Mouse (Mus musculus): Measurements from ENCODE around the gene Kank1. TPM values are rescaled to one million over a fixed set of nuclear protein-coding genes. Genes with fewer than 3 reads are reported as not detected.
A peak's percentile ranks its signal among the peaks of the same experiment; 100 is the strongest.

Gene Kank1
- total and polyA plus RNA-seq, 2 experiments from 2014 or later: 13.5 to 23.3 TPM

- no peak overlapping the region for H3K9ac ChIP-seq (replicated peaks; ENCODE audit: low read length)
- H3K4me3 ChIP-seq (ENCODE audit: low read length): no peak overlapping the region
- no peak overlapping the region for H3K27ac ChIP-seq
- DNase-seq (ENCODE audit: low spot score): no peak
- ATAC-seq: no peak
- no peaks in the 10 kb centered on the region for H3K36me3 ChIP-seq (ENCODE audit: insufficient read depth, low read length)
- WGBS: 67% methylated on average over 9 of the region's 9 CpGs
- H3K4me2 ChIP-seq (ENCODE audit: low read depth, low read length): no peak overlapping the region
- H3K27me3 ChIP-seq (ENCODE audit: insufficient read depth, low read length): no peaks in the 10 kb centered on the region
- no peaks in the 10 kb centered on the region for H3K4me1 ChIP-seq (ENCODE audit: insufficient read depth, low read length)
- peak; percentile 53 for TF ChIP-seq CTCF (IDR thresholded peaks at IDR 0.05; ENCODE audit: low read depth)
- no peaks in the 10 kb centered on the region for H3K9me3 ChIP-seq (ENCODE audit: low read length)
Observed at GRCm38 (mm10) chr19:25306277-25306676, 69.5 kb downstream of the Kank1 start.

DNA sequence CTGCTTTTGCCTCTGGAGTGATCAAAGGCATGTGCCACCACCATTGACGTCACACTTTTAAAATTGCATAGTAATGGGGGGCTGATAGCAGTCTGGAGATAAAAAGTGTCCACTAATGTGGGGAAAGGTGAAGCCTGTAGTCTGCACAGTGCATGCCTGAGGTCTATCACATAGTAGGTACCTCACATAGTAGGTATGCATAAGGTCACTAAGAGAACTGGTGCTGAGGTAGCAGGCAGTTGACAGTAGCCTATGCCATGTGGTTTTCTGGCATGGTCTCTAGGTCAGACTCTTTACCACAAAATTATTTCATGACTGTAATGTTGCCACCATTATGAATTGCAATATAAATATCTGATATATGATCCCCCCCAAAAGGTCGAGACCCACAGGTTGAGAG is 71.4 kb downstream of the Kank1 start:
- H3K36me3 ChIP-seq (ENCODE audit: insufficient read depth, low read length): no peaks in the 10 kb centered on the region
- WGBS: 50% methylated on average over 2 of the region's 2 CpGs
- ATAC-seq: no peak
- no peaks in the 10 kb centered on the region for H3K9me3 ChIP-seq (ENCODE audit: low read length)
- no peak overlapping the region for H3K4me2 ChIP-seq (ENCODE audit: low read depth, low read length)
- no peak overlapping the region for H3K4me3 ChIP-seq (ENCODE audit: low read length)
- no peaks in the 10 kb centered on the region for H3K27me3 ChIP-seq (ENCODE audit: insufficient read depth, low read length)
- H3K9ac ChIP-seq (replicated peaks; ENCODE audit: low read length): no peak overlapping the region
- no peak overlapping the region for H3K27ac ChIP-seq
- DNase-seq (ENCODE audit: low spot score): no peak
- no peaks in the 10 kb centered on the region for H3K4me1 ChIP-seq (ENCODE audit: insufficient read depth, low read length)
- no peak for TF ChIP-seq CTCF (IDR thresholded peaks at IDR 0.05; ENCODE audit: low read depth)

DNA sequence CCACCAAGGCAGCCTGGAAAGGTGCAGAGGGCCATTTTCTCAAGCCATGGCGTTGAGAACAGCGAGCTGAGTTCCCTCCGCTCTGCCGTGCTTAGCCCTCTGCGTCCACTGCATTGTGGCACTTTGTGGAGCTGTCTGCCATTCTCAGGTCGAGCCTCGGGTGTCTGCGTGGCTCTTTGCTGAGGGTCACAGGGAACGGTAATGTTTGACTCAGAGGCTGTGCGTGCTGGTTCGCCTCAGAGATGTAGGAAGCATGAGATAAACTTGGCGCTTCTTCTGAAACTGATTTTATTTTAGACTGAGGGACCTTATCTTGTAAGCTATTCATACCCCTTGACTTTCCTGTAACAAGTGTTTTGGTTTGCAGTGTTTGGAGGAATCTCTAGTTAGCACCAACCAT is 72.0 kb downstream of the Kank1 start:
- no peaks in the 10 kb centered on the region for H3K9me3 ChIP-seq (ENCODE audit: low read length)
- H3K4me2 ChIP-seq (ENCODE audit: low read depth, low read length): no peak overlapping the region
- H3K27me3 ChIP-seq (ENCODE audit: insufficient read depth, low read length): no peaks in the 10 kb centered on the region
- ATAC-seq (no peak), DNase-seq (ENCODE audit: low spot score) (no peak)
- no peaks in the 10 kb centered on the region for H3K4me1 ChIP-seq (ENCODE audit: insufficient read depth, low read length)
- no peak overlapping the region for H3K4me3 ChIP-seq (ENCODE audit: low read length)
- H3K27ac ChIP-seq: no peak overlapping the region
- 34% methylated on average over 12 of the region's 12 CpGs for WGBS
- H3K36me3 ChIP-seq (ENCODE audit: insufficient read depth, low read length): no peaks in the 10 kb centered on the region
- no peak for TF ChIP-seq CTCF (IDR thresholded peaks at IDR 0.05; ENCODE audit: low read depth)
- H3K9ac ChIP-seq (replicated peaks; ENCODE audit: low read length): no peak overlapping the region

DNA sequence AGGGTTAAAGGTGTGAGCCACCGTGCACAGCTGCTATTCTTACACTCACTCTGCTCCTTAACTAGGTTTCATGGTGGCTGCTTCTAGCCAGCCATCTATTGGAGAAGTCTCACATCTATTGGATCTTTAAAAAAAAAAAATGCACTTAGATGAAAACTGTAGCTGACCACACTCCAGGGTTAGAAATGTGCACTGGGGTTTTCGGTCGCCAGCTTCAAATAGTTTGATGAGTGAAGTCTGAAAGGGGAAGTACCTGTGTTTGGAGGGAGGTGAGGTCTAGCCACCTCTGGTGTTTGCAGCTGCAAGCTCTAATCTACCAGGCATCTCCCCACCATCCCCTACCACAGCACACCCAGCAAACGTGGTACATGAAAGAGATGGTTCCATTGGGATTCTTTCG is 74.2 kb downstream of the Kank1 start:
- ATAC-seq: no peak
- DNase-seq (ENCODE audit: low spot score): no peak
- TF ChIP-seq CTCF (IDR thresholded peaks at IDR 0.05; ENCODE audit: low read depth): no peak
- Histone ChIP-seq H3K9ac (replicated peaks; ENCODE audit: low read length) (no peak overlapping the region), H3K4me3 (ENCODE audit: low read length) (no peak overlapping the region), H3K4me2 (ENCODE audit: low read depth, low read length) (no peak overlapping the region), H3K27me3 (ENCODE audit: insufficient read depth, low read length) (no peaks in the 10 kb centered on the region), H3K36me3 (ENCODE audit: insufficient read depth, low read length) (no peaks in the 10 kb centered on the region), H3K9me3 (ENCODE audit: low read length) (no peaks in the 10 kb centered on the region), H3K27ac (no peak overlapping the region), H3K4me1 (ENCODE audit: insufficient read depth, low read length) (peaks cover 5% of the 10 kb centered on the region; the same call in 1 of the 2 replicates)
- WGBS: 79% methylated on average over 5 of the region's 5 CpGs

- no peak overlapping the region for H3K27ac ChIP-seq
- TF ChIP-seq CTCF (IDR thresholded peaks at IDR 0.05; ENCODE audit: low read depth): no peak
- peaks cover 5% of the 10 kb centered on the region; the same call in 1 of the 2 replicates for H3K4me1 ChIP-seq (ENCODE audit: insufficient read depth, low read length)
- no peaks in the 10 kb centered on the region for H3K9me3 ChIP-seq (ENCODE audit: low read length)
- no peak for ATAC-seq
- H3K9ac ChIP-seq (replicated peaks; ENCODE audit: low read length): no peak overlapping the region
- H3K4me2 ChIP-seq (ENCODE audit: low read depth, low read length): no peak overlapping the region
- H3K4me3 ChIP-seq (ENCODE audit: low read length): no peak overlapping the region
- no peak for DNase-seq (ENCODE audit: low spot score)
- no peaks in the 10 kb centered on the region for H3K27me3 ChIP-seq (ENCODE audit: insufficient read depth, low read length)
- no peaks in the 10 kb centered on the region for H3K36me3 ChIP-seq (ENCODE audit: insufficient read depth, low read length)
- 53% methylated on average over 7 of the region's 7 CpGs for WGBS
Observed at GRCm38 (mm10) chr19:25311626-25312025, 74.9 kb downstream of the Kank1 start.

DNA sequence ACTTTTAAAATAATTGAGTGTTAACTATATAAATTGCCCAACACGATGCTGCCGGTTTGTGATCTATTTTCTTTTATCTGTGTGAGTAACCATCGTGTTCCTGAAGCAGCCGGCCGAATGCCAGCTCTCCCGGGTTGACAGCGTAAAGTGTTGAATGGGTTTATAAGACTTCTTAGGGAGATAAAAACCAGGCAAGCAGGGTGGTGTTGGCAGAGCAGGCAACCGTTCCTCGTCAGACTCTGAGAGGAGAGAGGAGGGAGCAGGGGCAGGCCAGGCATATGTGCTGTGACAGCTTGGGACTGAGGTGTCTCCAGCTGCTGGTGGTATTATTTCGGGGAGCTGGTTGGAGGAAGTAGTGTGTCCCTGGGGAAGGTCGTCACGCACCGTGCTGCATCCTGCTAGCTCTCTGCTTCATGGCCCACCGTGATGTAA is 78.7 kb downstream of the Kank1 start:
- no peaks in the 10 kb centered on the region for H3K27me3 ChIP-seq (ENCODE audit: insufficient read depth, low read length)
- DNase-seq (ENCODE audit: low spot score): peak; percentile 37
- H3K9me3 ChIP-seq (ENCODE audit: low read length): no peaks in the 10 kb centered on the region
- no peaks in the 10 kb centered on the region for H3K36me3 ChIP-seq (ENCODE audit: insufficient read depth, low read length)
- WGBS: 35% methylated on average over 14 of the region's 14 CpGs
- no peak overlapping the region for H3K4me3 ChIP-seq (ENCODE audit: low read length)
- H3K4me1 ChIP-seq (ENCODE audit: insufficient read depth, low read length): peaks cover 5% of the 10 kb centered on the region; the same call in 1 of the 2 replicates
- peak; percentile 74 for ATAC-seq
- no peak overlapping the region for H3K9ac ChIP-seq (replicated peaks; ENCODE audit: low read length)
- TF ChIP-seq CTCF (IDR thresholded peaks at IDR 0.05; ENCODE audit: low read depth): no peak
- no peak overlapping the region for H3K4me2 ChIP-seq (ENCODE audit: low read depth, low read length)
- 0 out of 2 replicates have a peak overlapping the region, but pooled peaks have one; percentile 13 for H3K27ac ChIP-seq

DNA sequence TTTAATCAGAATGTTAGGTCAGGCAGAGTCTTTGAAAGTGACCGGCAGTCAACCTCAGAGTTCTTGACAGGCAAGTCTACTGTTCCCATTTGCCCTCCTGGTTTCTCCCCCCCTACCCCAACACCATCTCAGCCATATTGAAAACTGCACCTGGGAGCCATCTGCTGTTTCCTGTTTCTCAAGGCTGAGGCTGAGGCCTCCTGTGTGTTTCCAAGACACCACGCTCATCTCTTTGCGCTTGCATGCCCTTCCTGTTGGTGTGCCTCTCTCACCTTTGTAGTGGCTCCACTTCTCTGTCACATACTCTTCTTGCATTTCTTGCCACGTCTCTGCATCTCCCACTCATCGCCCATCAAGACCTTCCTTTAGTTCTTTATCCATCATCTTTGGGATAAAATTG is 79.2 kb downstream of the Kank1 start:
- Histone ChIP-seq H3K27me3 (ENCODE audit: insufficient read depth, low read length) (no peaks in the 10 kb centered on the region), H3K4me1 (ENCODE audit: insufficient read depth, low read length) (peaks cover 5% of the 10 kb centered on the region; the same call in 1 of the 2 replicates), H3K27ac (0 out of 2 replicates have a peak overlapping the region, but pooled peaks have one; percentile 13), H3K4me3 (ENCODE audit: low read length) (no peak overlapping the region), H3K4me2 (ENCODE audit: low read depth, low read length) (no peak overlapping the region), H3K36me3 (ENCODE audit: insufficient read depth, low read length) (no peaks in the 10 kb centered on the region), H3K9ac (replicated peaks; ENCODE audit: low read length) (no peak overlapping the region), H3K9me3 (ENCODE audit: low read length) (no peaks in the 10 kb centered on the region)
- no peak for DNase-seq (ENCODE audit: low spot score)
- no peak for ATAC-seq
- 87% methylated on average over 5 of the region's 5 CpGs for WGBS
- TF ChIP-seq CTCF (IDR thresholded peaks at IDR 0.05; ENCODE audit: low read depth): no peak

Data from hindbrain, postnatal 0 days (tissue).